Mouse (Mus musculus) bone marrow macrophage, adult 2 months (primary cell): ENCODE measurements at regions not wholly inside any gene's neighbourhood (a gene's known extent, or its start where the extent isn't known, plus 50 kb on each side); places are given as distances from the start of the nearest gene placed in this dataset.

Experiments
- H3K27ac ChIP-seq: 2 replicates; pipeline ENCODE4 v1.5.1; 2012; ENCODE audit warnings: low read depth, low read length; ENCODE audit not compliant: insufficient read depth
- H3K4me1 ChIP-seq: 2 replicates; pipeline ENCODE4 v1.6.1; 2012; ENCODE audit warnings: low read length; ENCODE audit not compliant: control insufficient read depth, insufficient read depth
- H3K4me3 ChIP-seq: 2 replicates; pipeline ENCODE4 v1.5.1; 2012; ENCODE audit warnings: mild to moderate bottlenecking, low read length, moderate library complexity; ENCODE audit not compliant: insufficient read depth
- CTCF ChIP-seq: IDR thresholded peaks from 2 replicates; pipeline ENCODE4 v1.5.1; 2012; ENCODE audit warnings: low read depth, mild to moderate bottlenecking, low read length, moderate library complexity
- POLR2A ChIP-seq: IDR thresholded peaks from 2 replicates; pipeline ENCODE4 v1.6.1; 2012; ENCODE audit warnings: mild to moderate bottlenecking, low read depth, low read length, borderline replicate concordance

DNA sequence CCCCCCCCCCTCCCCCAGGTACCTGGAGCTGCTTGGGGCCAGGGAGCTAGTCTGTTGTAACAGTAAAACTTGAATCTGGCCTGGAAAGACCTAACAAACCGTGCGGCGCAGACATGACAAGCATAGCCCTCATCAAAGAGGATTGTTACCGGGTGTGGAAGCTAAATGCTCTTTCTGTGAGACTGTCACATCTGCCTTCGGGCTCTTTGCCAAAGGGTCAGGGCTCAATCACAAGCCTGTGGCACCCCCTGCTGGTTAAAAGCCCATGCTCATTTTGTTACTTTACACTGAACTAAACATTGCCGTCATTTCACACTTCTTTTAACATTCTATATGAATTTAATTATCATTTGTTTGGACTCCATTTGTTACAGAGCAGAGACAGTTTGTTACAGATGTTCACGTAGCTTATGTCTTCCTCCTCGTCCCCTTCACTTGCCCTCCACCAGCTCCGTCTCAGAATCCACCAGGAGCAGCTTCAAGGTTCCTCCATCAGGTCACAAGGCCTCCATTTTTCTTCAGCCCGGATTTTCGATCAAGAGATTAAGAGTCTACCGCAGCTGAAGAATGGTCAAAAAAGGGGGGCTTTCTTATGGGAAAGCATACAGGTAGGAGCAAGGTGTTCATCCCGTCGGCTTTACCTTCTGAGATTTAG lies 191.1 kb upstream of the Dnajc24 start:
- peak; percentile 37 for TF ChIP-seq CTCF
- TF ChIP-seq POLR2A = no peak
- no peaks in the 10 kb centered on the region for H3K4me1 ChIP-seq
- no peak overlapping the region for H3K4me3 ChIP-seq
- no peak overlapping the region for H3K27ac ChIP-seq

DNA sequence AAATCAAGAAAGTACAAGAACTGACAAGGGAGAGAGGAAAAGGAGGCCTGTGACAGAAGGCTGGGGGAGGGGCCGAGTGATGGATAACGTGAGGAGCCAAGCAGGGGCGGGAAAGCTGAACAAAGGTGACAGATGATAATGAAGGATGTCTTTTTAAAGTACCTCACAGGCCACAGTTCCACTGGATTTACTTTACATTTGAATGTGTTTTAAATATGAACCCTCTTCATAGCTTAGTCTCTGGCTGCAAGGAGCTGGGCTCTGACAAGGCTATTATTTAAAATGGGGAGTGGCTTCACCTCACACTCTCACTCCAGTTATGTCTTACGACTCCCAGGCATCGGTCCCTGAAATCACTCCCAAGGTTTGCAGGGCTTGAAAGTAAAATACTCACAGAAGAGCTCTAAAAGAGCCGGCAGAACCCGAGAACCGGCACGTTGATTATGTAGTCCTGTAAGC lies 190.6 kb upstream of the Dnajc24 start:
- Histone ChIP-seq H3K4me3 (no peak overlapping the region), H3K4me1 (no peaks in the 10 kb centered on the region), H3K27ac (no peak overlapping the region)
- TF ChIP-seq CTCF (no peak), POLR2A (no peak)

DNA sequence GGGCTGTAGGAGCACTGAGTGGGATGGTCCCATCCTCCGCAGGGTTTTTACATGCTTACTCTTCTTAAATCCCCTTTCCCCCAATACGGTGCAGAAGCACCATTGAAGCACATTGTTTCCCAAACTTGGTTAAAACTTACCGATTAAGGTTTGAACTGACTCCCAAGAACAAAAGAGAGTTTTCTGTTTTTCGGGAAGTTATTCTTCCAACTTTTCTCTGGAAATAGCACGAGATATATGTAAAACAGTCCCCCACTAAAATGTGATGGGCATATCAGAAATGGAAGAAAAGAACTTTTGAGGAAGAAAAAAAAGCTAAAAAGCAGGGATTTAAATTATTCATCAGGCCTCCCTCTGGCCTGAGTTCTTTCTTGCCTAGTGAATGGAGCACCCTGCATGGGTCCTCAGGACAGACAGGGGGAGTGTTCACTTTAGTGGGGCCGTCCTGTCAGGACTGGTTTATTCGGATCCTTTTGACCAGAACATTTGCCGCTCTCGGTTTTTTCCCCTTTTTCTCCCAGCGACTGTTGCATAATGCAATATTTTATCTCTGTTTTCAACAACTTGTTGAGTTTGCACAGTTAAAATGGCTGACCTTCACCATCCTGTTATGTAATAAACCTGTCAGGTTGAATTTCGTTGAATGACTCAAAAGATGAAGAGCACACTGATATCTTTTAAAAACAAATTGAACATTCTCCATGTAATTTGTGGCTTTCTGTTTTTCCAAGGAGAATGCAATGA lies 187.4 kb upstream of the Dnajc24 start:
- TF ChIP-seq CTCF (no peak), POLR2A (no peak)
- no peaks in the 10 kb centered on the region for H3K4me1 ChIP-seq
- H3K27ac ChIP-seq = no peak overlapping the region
- no peak overlapping the region for H3K4me3 ChIP-seq

DNA sequence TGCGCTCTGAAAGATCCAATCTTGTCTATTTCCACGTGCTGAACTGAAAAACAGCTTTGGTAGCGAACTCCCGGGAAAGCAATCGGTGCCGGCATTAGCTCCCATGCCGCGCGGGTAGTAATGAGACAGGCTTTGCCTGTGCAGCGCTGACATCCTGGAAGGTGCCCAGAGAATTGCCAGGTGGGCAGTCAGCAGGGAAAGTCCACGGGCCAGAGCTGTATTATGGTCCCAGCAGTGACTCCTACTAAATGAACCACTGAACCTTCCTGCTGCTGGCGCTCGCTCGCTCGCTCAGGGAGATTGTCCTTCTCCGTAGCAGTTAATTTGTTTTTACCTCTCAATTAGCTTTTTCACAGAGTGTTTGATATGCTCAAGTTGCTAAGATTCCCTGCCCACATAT lies 180.3 kb upstream of the Dnajc24 start:
- TF ChIP-seq CTCF (no peak), POLR2A (no peak)
- H3K4me3 ChIP-seq = no peak overlapping the region
- H3K4me1 ChIP-seq = no peaks in the 10 kb centered on the region
- no peak overlapping the region for H3K27ac ChIP-seq

DNA sequence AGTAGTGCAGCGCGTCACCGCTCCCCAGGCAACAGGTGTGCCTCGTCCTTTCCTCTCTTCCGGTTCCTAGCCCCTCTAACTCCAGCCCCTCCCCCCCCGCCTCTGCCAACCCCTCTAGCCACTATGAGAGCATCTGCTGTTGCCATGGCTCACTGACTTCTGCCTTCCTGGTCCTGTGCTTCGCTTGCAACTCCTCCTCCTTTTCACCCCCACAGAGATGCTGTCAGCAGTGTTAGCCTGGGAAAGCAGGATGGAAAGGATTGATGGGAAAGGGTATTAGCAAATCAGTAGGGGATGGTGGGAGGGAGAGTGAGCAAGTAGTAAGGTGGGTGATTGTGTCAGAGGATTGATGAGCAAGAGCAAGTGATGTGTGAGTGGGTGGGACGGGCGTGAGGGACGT lies 178.7 kb upstream of the Dnajc24 start:
- TF ChIP-seq POLR2A (no peak), CTCF (no peak)
- Histone ChIP-seq H3K4me1 (no peaks in the 10 kb centered on the region), H3K4me3 (no peak overlapping the region), H3K27ac (no peak overlapping the region)

DNA sequence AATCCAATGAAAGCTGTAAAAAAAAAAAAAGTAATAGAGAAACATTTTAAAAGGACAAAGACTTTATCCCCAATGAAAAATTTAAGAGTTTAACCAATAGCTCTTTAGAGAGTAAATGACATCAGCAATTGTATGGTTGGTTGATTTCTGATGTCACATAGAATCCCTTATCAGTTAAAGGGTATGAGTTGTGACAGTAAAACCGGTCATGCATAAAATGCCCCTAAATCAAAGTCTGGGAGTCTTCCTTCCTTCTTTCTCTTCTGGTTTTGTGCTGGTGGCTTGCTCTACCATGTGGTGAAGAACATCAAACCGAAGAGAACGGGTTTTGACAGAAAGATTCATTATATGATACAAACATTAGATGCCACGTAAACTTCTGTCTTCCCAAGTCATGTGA lies 159.3 kb upstream of the Dnajc24 start:
- H3K4me3 ChIP-seq = no peak overlapping the region
- H3K27ac ChIP-seq = no peak overlapping the region
- H3K4me1 ChIP-seq = no peaks in the 10 kb centered on the region
- TF ChIP-seq CTCF (no peak), POLR2A (no peak)

DNA sequence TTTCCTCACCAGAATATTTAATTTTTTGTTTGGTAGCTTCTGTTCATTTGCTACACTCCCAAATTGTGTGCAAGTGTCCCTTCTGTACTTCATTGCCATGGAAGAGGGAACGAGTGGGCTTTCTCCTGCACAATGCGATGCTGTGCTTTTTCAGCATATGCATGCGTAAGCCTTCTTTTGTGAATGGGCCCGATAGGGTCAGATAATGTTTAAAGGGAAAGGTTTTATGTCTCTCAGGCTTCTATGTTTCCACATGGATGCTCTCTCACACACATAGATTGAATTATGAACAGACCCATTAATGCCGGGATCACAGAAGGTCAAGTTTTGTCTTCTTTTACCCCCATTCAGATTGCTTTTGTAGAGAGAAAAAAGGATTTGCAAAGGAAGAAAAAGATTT lies 158.5 kb upstream of the Dnajc24 start:
- no peak overlapping the region for H3K4me3 ChIP-seq
- H3K27ac ChIP-seq = no peak overlapping the region
- H3K4me1 ChIP-seq = no peaks in the 10 kb centered on the region
- TF ChIP-seq CTCF (no peak), POLR2A (no peak)

DNA sequence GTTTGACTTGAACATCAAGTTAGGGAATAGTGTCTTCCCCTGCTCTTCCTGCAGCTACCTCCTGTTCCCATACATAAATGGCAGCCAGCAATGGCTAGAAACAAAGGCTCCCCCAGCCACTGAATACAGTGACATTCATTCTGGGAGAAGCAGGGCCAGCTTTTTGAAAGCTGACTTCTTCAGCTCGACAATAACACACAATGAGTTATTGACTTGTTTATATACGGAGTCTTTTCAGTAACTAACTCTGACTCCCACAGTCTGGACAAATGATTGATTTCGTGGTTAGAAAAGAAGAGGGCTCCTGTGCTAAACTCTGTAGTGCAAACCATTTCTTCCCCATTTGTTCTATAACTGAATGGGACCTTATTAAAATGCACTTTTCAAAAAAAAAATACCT lies 146.4 kb upstream of the Dnajc24 start:
- no peak for TF ChIP-seq POLR2A
- no peak for TF ChIP-seq CTCF
- Histone ChIP-seq H3K4me3 (no peak overlapping the region), H3K4me1 (no peaks in the 10 kb centered on the region), H3K27ac (no peak overlapping the region)

DNA sequence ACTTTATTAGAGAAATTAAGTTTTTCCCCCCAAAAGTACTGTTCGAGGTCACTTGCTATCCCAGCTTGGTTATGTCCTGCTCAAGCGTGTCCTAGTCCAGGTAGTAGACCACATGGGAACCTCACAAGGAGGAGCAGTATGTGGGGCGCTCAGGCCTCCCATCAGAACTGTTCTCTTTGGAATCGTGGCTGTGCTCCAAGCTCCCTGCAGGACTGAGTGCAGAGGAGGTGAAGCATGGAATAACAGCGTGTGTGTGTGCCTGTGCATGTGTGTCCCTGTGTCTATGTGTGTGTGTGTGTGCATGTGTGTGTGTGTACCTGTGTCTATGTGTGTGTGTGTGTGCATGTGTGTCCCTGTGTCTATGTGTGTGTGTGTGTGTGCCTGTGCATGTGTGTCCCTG lies 137.6 kb upstream of the Dnajc24 start:
- Histone ChIP-seq H3K4me1 (no peaks in the 10 kb centered on the region), H3K27ac (no peak overlapping the region), H3K4me3 (no peak overlapping the region)
- TF ChIP-seq POLR2A (no peak), CTCF (no peak)

DNA sequence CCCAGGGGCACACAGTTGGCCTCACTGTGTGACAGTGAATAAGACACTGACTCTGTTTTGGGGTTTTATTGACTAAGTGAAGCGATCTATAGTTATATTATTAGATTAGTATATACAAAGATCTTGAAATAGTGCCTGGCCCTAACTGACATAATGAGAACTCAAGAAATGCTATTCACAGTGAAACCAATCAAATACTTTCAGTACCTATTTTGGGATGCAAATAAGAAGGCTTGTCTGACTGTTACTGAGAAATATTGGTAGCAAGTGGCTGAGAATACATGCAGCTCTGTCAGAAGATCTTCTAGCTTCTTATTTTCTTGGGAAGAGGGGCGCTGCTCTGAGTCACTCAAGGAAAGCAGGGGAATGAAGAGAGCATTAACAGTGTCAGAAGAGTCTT lies 97.7 kb upstream of the Dnajc24 start:
- no peak overlapping the region for H3K27ac ChIP-seq
- TF ChIP-seq CTCF (no peak), POLR2A (no peak)
- no peaks in the 10 kb centered on the region for H3K4me1 ChIP-seq
- H3K4me3 ChIP-seq = no peak overlapping the region
